Mouse (Mus musculus): Measurements from ENCODE around the gene Atrnl1.

DNA sequence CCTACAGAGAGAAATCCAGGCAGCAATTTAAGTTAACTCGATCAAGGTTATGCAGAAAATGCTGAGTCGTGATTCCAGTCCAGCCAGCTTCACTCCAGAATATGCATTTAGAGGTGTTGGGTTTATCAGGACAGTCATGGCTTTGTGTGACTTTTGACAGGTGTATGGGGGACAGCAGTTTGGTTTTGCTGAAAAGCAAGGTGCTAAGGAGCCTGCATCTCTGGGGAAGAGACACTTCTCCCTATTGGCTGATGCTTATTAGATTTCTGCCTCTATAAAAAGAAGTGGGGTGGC lies 1.3 kb downstream of the Atrnl1 start:
- TF ChIP-seq CTCF (IDR thresholded peaks at IDR 0.05; ENCODE audit: low read depth, low read length) (no peak), POLR2A (IDR thresholded peaks at IDR 0.05; ENCODE audit: borderline replicate concordance, low read depth, low read length) (no peak)
